32 mouse cellular contexts compared by ENCODE assay signal in the genomic region with DNA sequence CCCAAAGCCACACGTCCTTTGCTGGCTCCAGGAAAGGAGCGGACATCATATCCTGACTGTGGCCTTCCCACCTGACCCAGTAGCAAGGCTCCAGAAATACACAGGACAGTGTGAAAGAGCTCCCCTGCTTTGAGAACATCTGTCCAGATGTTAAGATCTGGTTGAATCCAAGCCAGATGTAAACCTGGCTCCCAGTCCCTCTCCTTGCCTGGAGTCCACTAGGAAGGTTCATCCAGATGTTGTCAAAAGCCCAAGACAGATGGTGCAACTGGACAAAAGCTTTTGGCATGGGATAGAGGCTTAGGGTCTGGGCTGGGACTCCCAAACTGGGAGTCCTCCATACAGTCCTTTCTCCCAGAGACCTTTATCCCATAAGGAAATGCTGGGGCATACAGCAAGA. TPM values are rescaled to one million over a fixed set of nuclear protein-coding genes. Genes with fewer than 3 reads are reported as not detected.
A peak's percentile ranks its signal among the peaks of the same experiment; 100 is the strongest.
DNase-seq lines count a peak whose midpoint lies in the region; ATAC-seq and TF ChIP-seq lines count a peak whose summit lies in the region.
"Had no signal": no experiment of that assay in that cellular context is flagged by ENCODE, and none has a peak within 500 bp of the region (broad histone marks: within the 10 kb centered on the region; RNA-seq: fewer than 3 reads in every experiment).

No protein-coding gene starts in this region.

- no peak overlapping the region for H3K4me3 ChIP-seq in heart, embryonic 10.5 days
- H3K4me3 ChIP-seq in intestine, postnatal 0 days (ENCODE audit: low read depth, low read length), result no peak overlapping the region
- no peak overlapping the region for H3K4me3 ChIP-seq in hindbrain, embryonic 14.5 days (replicated peaks; ENCODE audit: low read length)
- H3K4me3 ChIP-seq: embryonic facial prominence, embryonic 10.5 days; embryonic facial prominence, embryonic 15.5 days; forebrain, embryonic 12.5 days; heart, embryonic 15.5 days; hindbrain, embryonic 13.5 days; layer of hippocampus, adult 2 months; limb, embryonic 15.5 days; midbrain, embryonic 13.5 days; neural tube, embryonic 13.5 days had no signal

- H3K4me2 ChIP-seq in intestine, postnatal 0 days (replicated peaks; ENCODE audit: low read depth), result no peak overlapping the region
- H3K4me2 ChIP-seq in hindbrain, embryonic 14.5 days (replicated peaks), result no peak overlapping the region
- H3K4me2 ChIP-seq: embryonic facial prominence, embryonic 15.5 days; forebrain, embryonic 12.5 days; heart, embryonic 15.5 days; hindbrain, embryonic 13.5 days; limb, embryonic 15.5 days; midbrain, embryonic 13.5 days; neural tube, embryonic 13.5 days had no signal

- no peak for ATAC-seq in intestine, postnatal 0 days
- ATAC-seq in hindbrain, embryonic 14.5 days (ENCODE audit: low FRiP score), result no peak
- ATAC-seq: forebrain, postnatal 0 days; midbrain, embryonic 13.5 days had no signal

- H3K9ac ChIP-seq in intestine, postnatal 0 days (ENCODE audit: low read depth, low read length), result no peak overlapping the region
- H3K9ac ChIP-seq in hindbrain, embryonic 14.5 days, result no peak overlapping the region
- H3K9ac ChIP-seq: embryonic facial prominence, embryonic 15.5 days; forebrain, embryonic 12.5 days; forebrain, postnatal 0 days; heart, embryonic 15.5 days; hindbrain, embryonic 13.5 days; limb, embryonic 15.5 days; midbrain, embryonic 13.5 days; neural tube, embryonic 13.5 days had no signal

- no peaks in the 10 kb centered on the region for H3K9me3 ChIP-seq in heart, embryonic 10.5 days
- H3K9me3 ChIP-seq in intestine, postnatal 0 days (ENCODE audit: control insufficient read depth), result no peaks in the 10 kb centered on the region
- no peaks in the 10 kb centered on the region for H3K9me3 ChIP-seq in hindbrain, embryonic 14.5 days (ENCODE audit: control insufficient read depth, low read length)
- H3K9me3 ChIP-seq: embryonic facial prominence, embryonic 10.5 days; embryonic facial prominence, embryonic 15.5 days; forebrain, embryonic 12.5 days; heart, embryonic 15.5 days; hindbrain, embryonic 13.5 days; limb, embryonic 15.5 days; midbrain, embryonic 13.5 days; neural tube, embryonic 13.5 days had no signal

- no peak for TF ChIP-seq CTCF in intestine, postnatal 0 days (IDR thresholded peaks at IDR 0.05; ENCODE audit: low read depth)

- H3K27me3 ChIP-seq in heart, embryonic 10.5 days (ENCODE audit: insufficient read depth, poor library complexity, severe bottlenecking), result no peaks in the 10 kb centered on the region
- H3K27me3 ChIP-seq in intestine, postnatal 0 days (replicated peaks; ENCODE audit: control insufficient read depth, insufficient read depth, low read length), result no peaks in the 10 kb centered on the region
- no peaks in the 10 kb centered on the region for H3K27me3 ChIP-seq in hindbrain, embryonic 14.5 days (ENCODE audit: control insufficient read depth, insufficient read depth, low read length)
- H3K27me3 ChIP-seq: embryonic facial prominence, embryonic 15.5 days; forebrain, embryonic 12.5 days; heart, embryonic 15.5 days; limb, embryonic 15.5 days; midbrain, embryonic 13.5 days; neural tube, embryonic 13.5 days had no signal

- 0 out of 2 replicates have a peak overlapping the region, but pooled peaks have one; percentile 12 for H3K27ac ChIP-seq in heart, embryonic 10.5 days
- H3K27ac ChIP-seq in intestine, postnatal 0 days (ENCODE audit: low read depth, low read length), result peak overlapping the region; percentile 82
- H3K27ac ChIP-seq in hindbrain, embryonic 14.5 days, result no peak overlapping the region
- H3K27ac ChIP-seq: embryonic facial prominence, embryonic 10.5 days; embryonic facial prominence, embryonic 15.5 days; forebrain, embryonic 12.5 days; heart, embryonic 15.5 days; hindbrain, embryonic 13.5 days; layer of hippocampus, adult 2 months; limb, embryonic 15.5 days; macrophage; midbrain, embryonic 13.5 days; neural tube, embryonic 13.5 days had no signal

- peaks cover 85% of the 10 kb centered on the region for H3K4me1 ChIP-seq in heart, embryonic 10.5 days
- peaks cover 45% of the 10 kb centered on the region for H3K4me1 ChIP-seq in intestine, postnatal 0 days (replicated peaks; ENCODE audit: control insufficient read depth, insufficient read depth, low read length)
- H3K4me1 ChIP-seq in hindbrain, embryonic 14.5 days (replicated peaks; ENCODE audit: control insufficient read depth, insufficient read depth, low read length), result no peaks in the 10 kb centered on the region

- H3K36me3 ChIP-seq in heart, embryonic 10.5 days, result peaks cover 9% of the 10 kb centered on the region; the same call in 1 of the 2 replicates
- H3K36me3 ChIP-seq in intestine, postnatal 0 days (ENCODE audit: control insufficient read depth, insufficient read depth), result peaks cover 10% of the 10 kb centered on the region; the same call in 1 of the 2 replicates
- no peaks in the 10 kb centered on the region for H3K36me3 ChIP-seq in hindbrain, embryonic 14.5 days (replicated peaks; ENCODE audit: control insufficient read depth, insufficient read depth)
- H3K36me3 ChIP-seq: forebrain, embryonic 12.5 days; heart, embryonic 15.5 days; hindbrain, embryonic 13.5 days; midbrain, embryonic 13.5 days; neural tube, embryonic 13.5 days had no signal

- no peak for DNase-seq in heart, embryonic 10.5 days (ENCODE audit: low spot score)
- DNase-seq in heart, adult 8-10 months (ENCODE audit: low spot score), result no peak
- DNase-seq in 3T3-L1 (ENCODE audit: low read depth, low spot score) (peak; percentile 57), NIH3T3 (ENCODE audit: low read depth) (peak; percentile 43)
- DNase-seq in hindbrain, embryonic 14.5 days (ENCODE audit: low spot score), result no peak
- DNase-seq in cerebellum, adult 18-20 months, result no peak
- DNase-seq: adrenal gland, postnatal 10 days; cerebellum, adult 11 months; cerebellum, postnatal 14 days; forebrain, postnatal 0 days; gastrocnemius, postnatal 10 days; heart, postnatal 4 days; left cerebral cortex, postnatal 4 days; lung, adult 2 months; lung, postnatal 10 days; right cerebral cortex, postnatal 4 days; thymus, postnatal 25 days had no signal

- 85% methylated on average over 2 of the region's 2 CpGs for WGBS in heart, embryonic 10.5 days
- 78% methylated on average over 2 of the region's 2 CpGs for WGBS in intestine, postnatal 0 days
- 91% methylated on average over 2 of the region's 2 CpGs for WGBS in hindbrain, embryonic 14.5 days

RNA-seq across cellular contexts. Expression of a gene that starts 11.0 kb away (rescaled TPM):
- polyA plus RNA-seq in heart, embryonic 10.5 days (2016; fragmentation: Nextera tagmentation; extraction: Ambion mirVana), result 31.1 and 39.8 TPM in 2 replicates
- total RNA-seq in heart, adult 8-10 months (2022), result 10 to 100 TPM in 1 of 4 experiments, 1 to 10 TPM in 3; 8.9 to 10.2 (median 9.0) TPM
- polyA plus RNA-seq in intestine, postnatal 0 days (2015; fragmentation: Nextera tagmentation; extraction: Ambion mirVana), result 39.7 and 45.5 TPM in 2 replicates
- polyA plus RNA-seq in hindbrain, embryonic 14.5 days (2014; fragmentation: Nextera tagmentation; extraction: Ambion mirVana), result 7.9 and 9.6 TPM in 2 replicates
- total RNA-seq: CH12.LX had no signal

RNA-seq across cellular contexts. Expression of a gene that starts 18.6 kb away (rescaled TPM):
- polyA plus RNA-seq in heart, embryonic 10.5 days (2016; fragmentation: Nextera tagmentation; extraction: Ambion mirVana), result 0.10 TPM in 1 of 2 replicates, not detected in the other
- total RNA-seq in heart, adult 8-10 months (2022), result not detected
- 0.18 TPM in 2 replicates for polyA plus RNA-seq in intestine, postnatal 0 days (2015; fragmentation: Nextera tagmentation; extraction: Ambion mirVana)
- not detected in 2 replicates for polyA plus RNA-seq in hindbrain, embryonic 14.5 days (2014; fragmentation: Nextera tagmentation; extraction: Ambion mirVana)
- total RNA-seq: adrenal gland, postnatal 10 days; forebrain, postnatal 0 days; granulocyte monocyte progenitor cell, adult 5-6 weeks; left cerebral cortex, postnatal 4 days; megakaryocyte-erythroid progenitor cell, adult 5-6 weeks had no signal
- polyA plus RNA-seq: C2C12; embryonic facial prominence, embryonic 10.5 days; forebrain, embryonic 12.5 days; forebrain, postnatal 0 days; hindbrain, embryonic 13.5 days; macrophage; neural tube, embryonic 13.5 days had no signal

Comparison
In these comparisons a context has a peak if more than half of its experiments do, and no peak if none do; other contexts are left out.
1. DNase-seq: peak in 3T3-L1 (single experiment) and NIH3T3 (single experiment); none in heart, embryonic 10.5 days (single experiment), heart, adult 8-10 months (single experiment), hindbrain, embryonic 14.5 days (single experiment) and cerebellum, adult 18-20 months (0 of 2).